Mouse (Mus musculus): ENCODE results near the gene Ttc39b.
A peak's percentile ranks its signal among the peaks of the same experiment; 100 is the strongest.

Ttc39b gene

DNA sequence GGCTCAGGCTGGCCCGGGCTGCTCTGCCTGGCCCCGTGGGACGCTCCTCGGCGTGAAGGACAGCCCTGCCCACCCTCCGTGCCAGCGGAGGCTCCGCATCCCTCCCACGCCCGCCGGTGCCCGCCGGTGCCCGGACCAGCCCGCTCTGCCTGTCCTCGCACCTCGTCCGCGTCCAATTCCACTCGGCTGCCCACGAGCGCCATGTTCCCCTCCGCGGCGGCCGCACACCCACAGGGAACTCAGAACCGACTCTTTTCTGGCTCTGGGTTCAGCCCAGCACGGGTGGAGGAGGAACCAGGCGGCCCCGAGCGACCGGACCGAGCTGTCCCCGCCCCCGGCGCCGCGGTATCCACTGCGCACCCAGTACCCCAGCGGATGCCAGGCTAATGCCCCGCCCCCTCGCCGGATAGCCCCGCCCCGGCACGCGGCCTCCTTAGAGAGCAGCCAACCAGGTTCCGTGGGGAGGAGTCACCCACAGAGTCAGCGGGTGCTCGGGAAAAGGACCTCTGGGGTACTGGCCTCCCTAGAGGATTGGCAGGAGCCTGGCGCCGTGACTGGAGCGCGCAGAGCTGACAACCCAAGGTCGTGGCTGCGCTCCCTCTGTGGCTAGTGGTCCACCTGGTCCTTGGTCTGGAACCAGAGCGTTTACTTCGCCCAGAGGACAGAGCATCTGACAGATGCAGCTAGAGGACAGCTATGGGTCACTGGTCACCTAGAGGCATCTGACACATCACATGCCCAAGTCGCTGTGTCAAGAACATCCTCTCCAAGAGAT is at the start of gene Ttc39b:
Gene Ttc39b, minus strand, starts transcription at position 346 of the 775 bp plus-strand sequence.
- peak; percentile 96 for DNase-seq (ENCODE audit: low spot score in 2 of 2)

DNA sequence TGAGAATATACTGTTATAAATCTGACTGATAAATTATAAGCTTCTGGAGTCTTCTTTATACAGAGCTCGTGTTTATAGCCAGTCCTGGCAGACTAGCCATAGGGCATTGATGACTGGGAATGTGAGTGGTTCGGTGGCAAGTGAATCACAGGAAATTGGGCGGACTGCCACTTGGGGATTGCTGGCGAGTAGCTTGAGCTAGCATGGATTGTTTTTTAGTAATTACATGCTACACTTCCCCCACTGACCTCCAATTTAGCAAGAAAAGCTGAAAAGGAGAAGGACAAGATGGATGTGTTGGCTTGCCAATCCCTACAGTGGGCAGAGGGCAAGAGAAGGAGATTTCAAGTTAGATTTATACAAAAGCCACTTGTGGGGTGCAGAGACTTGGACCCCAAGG is 49.3 kb upstream of the Ttc39b start:
- DNase-seq (ENCODE audit: low spot score in 2 of 2) = peak; percentile 37

DNA sequence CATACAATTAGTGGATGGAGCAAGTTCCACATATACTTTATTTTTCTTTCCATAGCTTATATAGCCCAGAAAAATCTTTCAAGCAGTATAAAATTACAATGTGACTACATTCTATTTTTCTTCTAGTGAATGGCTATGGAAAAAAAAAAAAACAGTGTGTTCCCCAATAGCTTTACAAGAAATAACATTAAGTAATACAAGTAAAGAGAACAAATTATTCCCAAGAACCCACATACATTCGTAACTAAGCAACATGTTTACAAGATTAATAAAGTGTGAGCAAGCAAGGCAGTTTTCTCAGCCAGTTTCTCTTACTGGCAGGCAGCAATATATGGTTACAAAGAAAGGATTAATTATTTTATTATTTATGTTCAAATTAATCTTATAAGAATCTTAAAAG is 33.7 kb upstream of the Ttc39b start:
- no peak for DNase-seq (ENCODE audit: low spot score in 2 of 2)

DNA sequence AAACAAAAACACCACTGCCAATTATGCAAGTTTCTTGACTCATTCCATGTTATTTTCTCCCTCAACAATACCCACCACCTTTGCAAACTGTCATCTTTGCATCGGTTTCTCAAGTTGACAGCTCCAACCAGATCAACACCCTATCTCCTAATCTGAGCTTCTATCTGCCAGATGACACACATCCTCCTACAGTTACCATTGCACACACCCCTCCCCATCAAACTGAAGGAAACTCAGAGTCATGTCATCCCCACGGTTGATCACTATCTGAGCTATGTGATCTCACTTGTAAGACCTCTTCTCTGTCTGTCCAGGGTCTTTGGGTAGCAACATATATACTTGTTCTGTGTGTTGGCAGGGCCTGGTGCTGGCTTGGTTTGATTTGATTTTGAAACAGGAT is 30.7 kb upstream of the Ttc39b start:
- DNase-seq (ENCODE audit: low spot score in 2 of 2) = no peak

DNA sequence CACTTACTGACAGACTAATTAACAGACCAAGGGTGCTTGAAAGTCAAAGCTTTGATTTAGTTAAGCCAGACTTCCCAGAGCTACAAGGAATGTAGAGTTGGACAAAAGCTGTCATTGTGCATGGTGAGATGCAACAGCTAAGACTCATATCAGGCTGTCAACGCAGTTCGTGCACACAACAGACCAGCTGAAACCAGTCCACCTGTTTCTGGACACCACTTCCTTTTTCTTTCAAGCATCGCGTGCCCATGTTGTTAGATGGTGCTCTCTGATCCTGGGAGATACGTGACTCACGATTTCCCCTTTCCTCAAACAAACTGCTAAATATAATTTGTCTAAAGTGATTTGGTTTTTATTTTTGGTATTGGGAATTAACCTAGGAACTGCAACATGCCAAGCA is 29.9 kb upstream of the Ttc39b start:
- DNase-seq (ENCODE audit: low spot score in 2 of 2) = no peak

DNA sequence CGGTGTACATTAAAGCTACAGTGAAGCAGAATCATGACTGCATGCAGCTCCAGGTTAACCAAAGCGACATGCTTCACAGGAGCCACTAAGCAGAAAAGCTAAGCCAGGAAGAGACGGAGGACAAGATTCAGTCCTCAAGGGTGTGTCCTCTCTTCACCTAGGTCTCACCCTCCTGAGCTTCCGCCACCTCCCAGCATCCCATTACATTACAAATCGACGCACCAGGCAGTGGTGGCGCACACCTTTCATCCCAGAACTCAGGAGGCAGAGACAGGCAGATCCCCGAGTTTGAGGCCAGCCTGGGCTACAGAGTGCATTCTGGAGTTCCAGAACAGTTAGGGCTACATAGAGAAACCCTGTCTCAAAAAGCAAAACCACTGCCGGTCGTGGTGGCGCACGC is 29.2 kb upstream of the Ttc39b start:
- no peak for DNase-seq (ENCODE audit: low spot score in 2 of 2)

DNA sequence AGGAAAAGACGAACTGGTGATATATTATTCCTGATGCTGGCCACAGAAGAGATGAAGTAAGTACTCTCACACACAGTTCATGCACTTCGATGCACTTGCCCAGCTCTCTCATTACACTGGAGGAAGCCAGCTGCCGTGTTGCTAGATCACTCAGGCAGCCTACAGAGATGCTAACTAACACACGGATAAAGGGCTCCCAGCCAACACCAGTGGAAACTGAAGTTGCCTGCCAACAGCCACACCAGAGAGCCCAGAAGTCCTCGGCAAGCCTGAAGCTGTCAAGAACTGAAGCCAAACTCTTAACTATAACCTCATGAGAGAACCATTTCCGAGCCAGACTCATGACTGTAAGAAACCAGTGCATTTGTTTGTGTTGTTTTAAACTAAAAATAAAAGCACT is 26.7 kb upstream of the Ttc39b start:
- peak; percentile 91 for DNase-seq (ENCODE audit: low spot score in 2 of 2)

DNA sequence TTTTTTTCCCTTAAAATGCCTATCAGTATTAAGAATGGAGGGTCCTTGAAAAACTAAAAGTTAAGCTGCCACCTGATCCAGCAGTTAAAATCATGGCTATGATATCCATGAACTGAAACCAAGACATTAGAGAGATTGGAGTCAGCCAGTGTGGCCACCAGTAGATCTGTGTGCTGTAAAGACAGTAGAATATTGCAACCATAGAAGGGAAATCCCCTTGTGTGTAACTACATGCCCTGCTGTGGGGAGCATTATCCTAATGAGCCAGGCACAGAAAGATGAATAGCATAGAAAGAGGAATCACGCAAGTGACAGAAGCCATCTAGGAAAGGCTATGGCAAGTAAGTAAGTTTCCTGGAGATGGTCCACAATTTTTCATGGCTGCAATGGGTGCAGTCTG is 24.9 kb upstream of the Ttc39b start:
- no peak for DNase-seq (ENCODE audit: low spot score in 2 of 2)

DNA sequence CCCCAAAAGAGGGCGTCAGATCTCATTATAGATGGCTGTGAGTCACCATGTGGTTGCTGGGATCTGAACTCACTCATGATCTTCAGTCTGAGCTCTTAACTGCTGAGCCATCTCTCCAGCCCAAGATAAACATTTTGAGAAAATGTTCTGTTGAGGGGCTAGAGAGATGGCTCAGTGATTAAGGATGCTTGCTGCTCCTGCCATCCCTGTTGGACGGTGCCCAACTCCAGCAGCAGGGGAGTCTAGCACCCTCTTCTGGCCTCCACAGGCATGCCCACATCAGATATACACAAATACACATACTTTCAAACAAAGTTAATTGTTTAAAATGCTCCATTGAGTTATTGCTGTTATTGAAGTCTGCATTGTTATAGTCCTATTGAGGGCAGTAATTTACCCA is 19.8 kb upstream of the Ttc39b start:
- DNase-seq (ENCODE audit: low spot score in 2 of 2) = peak; percentile 32 to 35

DNA sequence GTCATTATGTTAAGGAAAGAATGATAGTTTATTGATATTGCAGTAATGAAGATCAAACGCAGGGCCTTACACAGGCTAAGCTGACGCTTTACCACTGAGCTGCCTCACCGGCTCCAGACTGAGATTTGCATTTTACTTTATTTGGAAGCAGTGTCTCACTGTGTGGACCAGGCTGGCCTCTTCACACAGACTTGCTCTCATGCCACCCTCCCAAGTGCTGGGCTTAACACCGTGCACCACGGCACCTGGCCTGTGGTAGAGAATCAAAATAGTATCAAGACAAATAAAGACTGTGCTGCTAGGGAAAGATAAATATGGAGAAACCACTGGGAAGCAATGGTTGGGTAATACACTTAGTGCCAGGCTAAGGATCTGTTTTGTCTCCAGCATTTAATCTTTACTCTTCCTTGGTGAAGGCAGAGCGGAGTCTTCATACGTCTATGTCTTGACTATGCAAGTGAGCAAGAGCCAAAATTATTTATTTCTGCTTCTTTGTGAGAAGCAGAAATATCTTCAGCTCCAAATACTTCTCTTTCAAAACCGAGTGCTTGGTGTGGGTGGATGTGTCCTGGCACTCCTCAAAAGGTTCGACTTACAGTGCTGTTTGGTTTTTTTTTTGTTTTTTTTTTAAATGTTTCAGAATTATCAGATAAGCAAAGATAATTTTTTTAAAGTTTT is 19.2 kb upstream of the Ttc39b start:
- no peak for DNase-seq (ENCODE audit: low spot score in 2 of 2)

DNA sequence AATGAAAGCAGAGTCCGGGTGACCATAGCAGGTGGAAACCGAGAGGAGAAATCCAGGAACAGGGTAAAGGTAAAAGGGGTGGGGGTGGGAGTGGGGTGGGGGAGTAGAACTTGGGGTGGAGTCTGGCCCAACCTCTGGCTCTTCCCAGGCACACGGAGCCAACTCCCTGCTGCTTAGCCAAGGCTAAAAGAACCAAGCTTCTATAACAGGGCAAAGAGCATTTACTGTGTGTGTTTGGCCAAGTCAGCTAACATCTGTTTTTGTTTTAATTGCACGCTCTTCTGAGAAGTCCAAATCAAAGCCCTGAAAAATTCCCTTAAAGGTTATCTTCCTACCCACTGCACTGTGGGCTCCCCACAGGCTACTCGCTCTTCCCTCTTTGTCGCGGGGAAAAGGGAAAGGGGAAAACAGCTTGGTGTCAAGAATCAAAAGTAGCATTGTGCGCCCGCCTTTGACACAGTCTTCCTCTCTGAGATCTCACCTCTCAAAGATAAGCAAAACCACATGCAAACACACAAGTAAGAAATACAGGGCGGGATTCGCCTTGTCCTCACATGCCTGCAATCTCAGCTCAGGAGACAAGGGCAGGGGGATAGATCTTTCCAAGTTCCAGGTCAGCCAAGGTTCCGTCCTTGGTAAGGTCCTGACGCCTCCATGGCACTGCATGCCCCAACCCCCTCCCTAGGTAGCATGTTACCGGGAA is 18.4 kb upstream of the Ttc39b start:
- no peak for DNase-seq (ENCODE audit: low spot score in 2 of 2)

DNA sequence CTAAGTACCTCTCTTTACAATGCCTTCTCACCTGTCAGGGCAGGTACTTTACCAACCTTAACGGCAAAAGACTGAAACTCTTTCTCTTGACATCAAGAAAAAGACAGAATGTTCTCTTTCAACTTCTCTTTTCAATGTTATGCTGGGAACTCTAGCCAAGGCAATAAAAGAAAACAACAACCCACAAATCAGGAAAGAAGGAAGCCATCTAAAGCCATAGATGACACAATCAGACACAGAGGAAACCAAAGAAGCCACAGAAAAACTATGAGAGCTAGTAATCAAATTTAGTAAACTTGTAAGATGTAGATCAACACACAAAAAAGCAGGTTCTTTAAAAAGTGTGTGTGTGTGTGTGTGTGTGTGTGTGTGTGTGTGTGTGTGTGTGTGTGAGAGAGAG is 15.3 kb upstream of the Ttc39b start:
- DNase-seq (ENCODE audit: low spot score in 2 of 2) = no peak

DNA sequence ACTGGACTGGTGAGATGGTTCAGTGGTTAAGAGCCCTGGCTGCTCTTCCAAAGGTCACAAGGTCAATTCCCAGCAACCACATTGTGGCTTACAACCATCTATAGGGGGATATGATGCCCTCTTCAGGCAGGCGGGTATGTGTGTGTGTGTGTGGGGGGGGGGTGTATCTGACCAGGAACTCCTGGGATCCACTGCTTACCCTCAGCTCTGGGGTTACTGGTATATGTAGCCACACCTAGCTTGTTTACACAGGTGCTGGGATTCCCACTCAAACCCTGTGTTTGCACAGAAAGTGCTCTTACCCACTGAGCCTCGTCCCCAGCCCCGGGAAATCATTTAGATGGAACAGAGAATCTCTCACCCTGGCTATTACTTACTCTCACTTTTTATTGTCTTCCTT is 13.7 kb upstream of the Ttc39b start:
- no peak for DNase-seq (ENCODE audit: low spot score in 2 of 2)

DNA sequence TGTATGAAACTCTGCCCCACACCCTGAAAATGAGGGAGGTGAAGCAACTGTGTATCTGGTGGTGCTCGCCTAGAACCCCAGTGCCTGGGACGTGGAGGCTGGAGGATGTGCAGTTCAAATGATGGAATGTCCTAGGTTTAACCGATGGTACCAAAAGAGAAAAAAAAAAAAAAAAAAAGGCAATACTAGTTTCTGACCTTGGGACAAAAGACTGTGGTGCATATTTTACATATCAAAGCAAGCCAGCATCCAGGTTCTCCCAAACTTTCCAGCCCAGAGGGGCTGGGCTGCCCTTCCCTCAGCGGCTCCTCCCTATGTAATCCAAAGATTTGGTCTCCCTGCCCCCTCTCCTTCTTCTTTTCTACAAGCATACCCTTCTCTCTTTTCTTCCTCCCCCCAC is 6.3 kb upstream of the Ttc39b start:
- DNase-seq (ENCODE audit: low spot score in 2 of 2) = no peak

DNA sequence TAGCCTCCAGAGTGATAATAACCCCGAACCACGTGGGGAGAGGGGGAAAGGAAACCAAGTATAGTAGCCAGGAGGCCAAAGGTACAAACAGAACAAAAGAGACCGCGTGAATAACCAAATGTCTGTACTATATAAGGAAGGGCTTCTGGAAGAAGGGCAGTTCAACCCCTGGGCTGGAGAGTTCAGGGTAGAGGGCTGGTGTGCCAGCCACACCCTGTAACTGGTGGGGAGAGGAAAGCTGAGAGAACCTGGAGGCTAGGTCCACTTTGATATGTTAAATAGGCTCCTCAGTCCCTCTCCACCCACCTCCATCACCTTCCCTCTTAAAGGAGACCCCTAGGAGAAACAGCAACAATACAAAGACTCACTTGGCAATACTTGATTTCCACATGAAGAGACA is 5.6 kb upstream of the Ttc39b start:
- no peak for DNase-seq (ENCODE audit: low spot score in 2 of 2)

DNA sequence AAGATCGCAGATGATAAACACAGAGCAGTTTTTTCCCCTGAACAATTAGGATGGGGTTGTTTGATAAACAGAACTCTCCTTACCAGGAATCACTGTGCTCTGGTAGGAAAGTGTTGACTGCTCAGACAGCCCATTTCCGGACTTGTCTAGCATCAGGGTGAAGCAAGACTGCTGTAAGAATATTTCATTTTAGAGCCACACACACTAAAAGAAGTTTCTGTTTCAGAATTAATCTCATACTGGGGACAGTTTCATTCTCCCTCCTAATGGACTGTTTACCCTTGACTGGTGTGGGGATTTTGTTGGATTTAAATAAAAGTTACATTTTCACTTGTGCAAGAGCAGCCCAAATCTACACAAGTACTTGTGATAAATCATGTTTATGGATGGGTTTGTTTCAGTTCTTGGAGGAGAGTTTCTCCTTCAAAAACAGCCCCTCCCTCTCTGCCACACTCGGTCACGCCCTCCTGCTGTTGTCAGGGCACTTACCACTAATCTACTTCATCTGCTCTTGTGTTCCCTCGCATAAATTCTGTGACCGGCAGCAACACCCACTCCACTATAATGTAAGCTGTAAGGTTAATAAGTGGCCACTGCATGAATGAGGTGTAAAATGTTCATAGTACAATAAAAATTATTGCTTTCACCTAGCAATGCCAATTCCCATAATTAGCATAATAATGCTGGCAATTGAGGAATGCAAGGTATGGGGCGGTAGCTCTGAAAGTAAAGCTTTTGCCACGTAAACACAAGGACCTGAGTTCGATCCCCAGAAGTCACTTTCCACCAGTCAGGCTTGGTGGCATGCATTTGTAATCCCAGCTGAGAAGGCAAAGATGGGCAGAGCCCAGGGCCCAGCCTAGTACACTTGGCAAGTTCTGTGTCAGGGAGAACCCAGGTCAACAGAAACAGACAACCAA is 4.2 kb upstream of the Ttc39b start:
- no peak for DNase-seq (ENCODE audit: low spot score in 2 of 2)

DNA sequence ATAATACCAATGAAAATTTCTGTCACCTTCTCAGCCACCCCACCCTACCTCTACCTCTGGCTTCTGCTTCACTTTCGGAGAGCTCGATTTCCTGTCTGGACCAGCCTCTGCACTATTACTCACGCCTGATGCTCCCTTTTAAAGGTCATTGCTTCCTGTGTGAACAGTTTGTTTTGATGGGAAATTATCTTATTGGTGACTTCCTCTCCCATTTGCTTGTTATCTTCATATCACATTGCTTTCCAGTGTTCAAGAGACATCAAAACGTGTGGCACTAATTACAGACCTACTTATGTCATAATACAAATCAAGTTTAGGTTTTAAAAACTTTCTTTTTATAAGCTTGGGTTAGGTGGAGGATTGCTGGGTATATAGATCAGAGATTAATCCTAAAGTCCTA is 3.5 kb upstream of the Ttc39b start:
- no peak for DNase-seq (ENCODE audit: low spot score in 2 of 2)

DNA sequence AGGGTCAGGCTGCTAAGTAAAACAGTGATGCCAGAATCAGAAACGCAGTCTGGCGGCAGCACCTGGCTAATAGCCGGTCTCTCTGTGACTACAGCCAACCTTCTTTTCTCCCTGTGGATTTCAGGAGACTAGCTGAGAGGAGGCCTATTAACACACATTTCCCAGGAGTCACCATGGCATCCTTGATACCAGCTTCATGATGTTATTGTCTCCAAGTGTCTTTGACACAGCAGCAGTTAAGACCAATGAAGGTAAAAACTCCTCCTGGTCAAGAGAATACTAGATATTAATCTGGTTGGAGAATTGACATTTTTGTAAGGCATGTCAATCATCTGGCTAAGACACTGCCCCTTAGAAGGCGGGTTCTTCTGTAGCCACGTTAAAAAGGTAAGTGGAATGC is 1.3 kb upstream of the Ttc39b start:
- DNase-seq (ENCODE audit: low spot score in 2 of 2) = no peak

DNA sequence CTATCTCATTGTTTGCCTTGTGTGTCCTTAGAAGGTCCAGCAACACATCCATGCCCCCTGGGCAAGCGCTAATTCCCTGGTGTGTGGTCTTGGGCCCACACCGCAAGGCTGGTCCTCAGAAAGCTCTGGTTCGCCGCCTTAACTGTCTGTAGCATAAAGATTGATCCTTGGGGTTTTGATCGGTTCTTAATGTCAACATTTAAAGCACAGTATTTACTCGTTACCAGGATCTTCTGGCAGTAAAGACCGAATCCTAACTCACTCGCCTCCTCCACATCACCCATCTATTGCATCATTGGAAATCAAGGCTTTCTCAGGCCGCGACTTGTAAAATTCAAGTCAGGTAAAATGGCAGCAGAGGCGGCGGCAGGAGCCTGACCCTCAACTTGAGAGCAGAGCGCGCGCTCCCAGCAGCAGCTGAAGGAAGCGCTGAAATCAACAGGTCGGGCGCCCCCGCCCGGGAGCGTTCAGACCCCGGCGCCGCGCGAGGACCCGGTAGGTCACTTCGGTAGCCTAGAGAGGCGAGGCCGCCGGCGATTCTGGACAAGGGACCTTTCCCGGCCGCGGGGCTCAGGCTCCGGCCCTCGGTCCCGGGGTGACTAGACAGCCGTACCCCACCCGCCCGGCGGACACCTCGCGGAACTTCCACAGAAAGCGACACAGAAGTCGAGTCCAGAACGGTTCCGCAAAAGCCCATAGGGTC is 703 bp downstream of the Ttc39b start:
- DNase-seq (ENCODE audit: low spot score in 2 of 2) = peak; percentile 77 to 78

DNA sequence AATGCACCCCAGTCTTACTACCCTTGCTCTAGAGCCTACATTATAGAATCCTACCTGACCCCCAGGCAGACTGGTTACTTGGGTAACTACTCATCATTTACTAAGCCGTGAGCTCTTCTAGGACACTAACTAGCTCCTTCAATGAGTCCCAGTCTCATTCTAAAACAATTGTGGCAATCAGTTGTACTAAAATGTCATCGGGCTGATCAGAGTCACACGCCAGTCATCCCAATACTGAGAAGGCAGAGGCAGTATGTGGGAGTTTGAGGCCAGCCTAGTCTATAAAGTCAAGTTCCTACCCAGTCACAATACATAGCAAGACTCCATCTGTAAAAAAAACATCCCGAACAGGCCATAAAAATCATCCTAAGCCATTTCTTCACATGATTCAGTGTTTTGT is 4.3 kb downstream of the Ttc39b start:
- no peak for DNase-seq (ENCODE audit: low spot score in 2 of 2)

DNA sequence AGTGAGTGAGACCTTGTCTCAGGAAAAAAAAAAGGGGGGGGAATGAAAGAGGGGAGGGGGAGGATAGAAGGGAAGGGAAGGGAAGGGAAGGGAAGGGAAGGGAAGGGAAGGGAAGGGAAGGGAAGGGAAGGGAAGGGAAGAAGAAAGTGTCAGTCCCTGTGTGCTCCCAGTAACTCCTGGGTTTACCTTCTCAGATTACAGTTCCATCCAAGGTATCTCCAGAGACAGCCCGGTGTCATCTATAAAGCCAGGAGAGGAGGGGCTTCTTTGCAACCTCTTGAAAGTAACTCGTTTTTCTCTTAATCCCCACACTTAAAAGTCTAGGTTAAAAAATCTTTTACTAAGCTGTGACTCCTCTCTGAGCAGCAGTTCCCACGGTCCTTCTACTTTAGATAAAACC is 5.3 kb downstream of the Ttc39b start:
- DNase-seq (ENCODE audit: low spot score in 2 of 2) = no peak

Data from right cerebral cortex, postnatal 10 days (tissue).